Mouse (Mus musculus) midbrain, embryonic 12.5 days (tissue): Measurements from ENCODE around the gene Traf3ip3. TPM values are rescaled to one million over a fixed set of nuclear protein-coding genes. Genes with fewer than 3 reads are reported as not detected.

Experiments
- ATAC-seq: fragments of 200-750 bp; cut with Nextera tagmentation; 2 replicates; pipeline ENCODE4 v1.8.0; 2017; ENCODE audit warnings: low read depth, moderate TSS enrichment, moderate library complexity; ENCODE audit not compliant: low FRiP score
- H3K27ac ChIP-seq: fragments of 300-500 bp; sonication (generic); replicated peaks from 2 replicates; pipeline ENCODE4 v1.5.1; 2016; ENCODE audit warnings: mild to moderate bottlenecking
- H3K27me3 ChIP-seq: fragments of 300-500 bp; sonication (generic); 2 replicates; pipeline ENCODE4 v1.6.1; 2016; ENCODE audit warnings: mild to moderate bottlenecking
- H3K36me3 ChIP-seq: fragments of 300-500 bp; sonication (generic); 2 replicates; pipeline ENCODE4 v1.6.1; 2016
- H3K4me1 ChIP-seq: fragments of 300-500 bp; sonication (generic); 2 replicates; pipeline ENCODE4 v1.6.1; 2016
- H3K4me2 ChIP-seq: fragments of 300-500 bp; sonication (generic); replicated peaks from 2 replicates; pipeline ENCODE4 v1.6.1; 2016; ENCODE audit warnings: mild to moderate bottlenecking, moderate library complexity
- H3K4me3 ChIP-seq: fragments of 300-500 bp; sonication (generic); 2 replicates; pipeline ENCODE4 v1.5.1; 2016; ENCODE audit warnings: mild to moderate bottlenecking
- H3K9ac ChIP-seq: fragments of 300-500 bp; sonication (generic); replicated peaks from 2 replicates; pipeline ENCODE4 v1.6.1; 2016; ENCODE audit warnings: mild to moderate bottlenecking, moderate library complexity
- H3K9me3 ChIP-seq: fragments of 300-500 bp; sonication (generic); 2 replicates; pipeline ENCODE4 v1.6.1; 2016; ENCODE audit warnings: mild to moderate bottlenecking
- WGBS: fragments of 180-500 bp; shearing (Covaris S2); methylation state at CpG from one replicate; pipeline ENCODE4 v1.1.7; 2016; 5-methylcytosine and 5-hydroxymethylcytosine counted together
- polyA plus RNA-seq: library from polyadenylated mRNA; unstranded; fragments of >200 nt; fragmentation: Nextera tagmentation; extraction: Ambion mirVana; gene quantifications from 2 replicates; pipeline ENCODE4 v1.2.1, GENCODE M21; 2016

Gene Traf3ip3
- polyA plus RNA-seq, 1 experiment from 2014 or later: 2.1 TPM

GRCm38 (mm10) chr1:193181104-193181503, 20.4 kb downstream of the Traf3ip3 start:
- WGBS: 81% methylated on average over 3 of the region's 3 CpGs
- no peak for ATAC-seq
- H3K27ac ChIP-seq: no peak overlapping the region
- no peaks in the 10 kb centered on the region for H3K36me3 ChIP-seq
- H3K9ac ChIP-seq: no peak overlapping the region
- H3K4me1 ChIP-seq: peaks cover 5% of the 10 kb centered on the region; the same call in 1 of the 2 replicates
- H3K4me2 ChIP-seq: no peak overlapping the region
- H3K4me3 ChIP-seq: no peak overlapping the region
- 0 out of 2 replicates have a peak, but pooled peaks cover 3% of the 10 kb centered on the region for H3K27me3 ChIP-seq
- no peaks in the 10 kb centered on the region for H3K9me3 ChIP-seq

- no peaks in the 10 kb centered on the region for H3K36me3 ChIP-seq
- no peaks in the 10 kb centered on the region for H3K27me3 ChIP-seq
- H3K9me3 ChIP-seq: no peaks in the 10 kb centered on the region
- no peak for ATAC-seq
- peaks cover 23% of the 10 kb centered on the region for H3K4me1 ChIP-seq
- peak overlapping the region; percentile 72 for H3K4me3 ChIP-seq
- peak overlapping the region; percentile 60 for H3K9ac ChIP-seq
- WGBS: 92% methylated on average over 13 of the region's 13 CpGs
- peak overlapping the region; percentile 65 for H3K4me2 ChIP-seq
- no peak overlapping the region for H3K27ac ChIP-seq
Measured at GRCm38 (mm10) chr1:193174143-193174733, 27.3 kb downstream of the Traf3ip3 start.

- H3K27ac ChIP-seq: peak overlapping the region; percentile 74
- H3K4me2 ChIP-seq: peak overlapping the region; percentile 65
- no peaks in the 10 kb centered on the region for H3K27me3 ChIP-seq
- H3K36me3 ChIP-seq: no peaks in the 10 kb centered on the region
- ATAC-seq: no peak
- peak overlapping the region; percentile 60 for H3K9ac ChIP-seq
- H3K4me3 ChIP-seq: peak overlapping the region; percentile 72
- WGBS: 20% methylated on average over 9 of the region's 9 CpGs
- peaks cover 23% of the 10 kb centered on the region for H3K4me1 ChIP-seq
- no peaks in the 10 kb centered on the region for H3K9me3 ChIP-seq
Measured at GRCm38 (mm10) chr1:193173810-193174129, 27.7 kb downstream of the Traf3ip3 start.

- Histone ChIP-seq H3K9ac (peak overlapping the region; percentile 82), H3K27me3 (no peaks in the 10 kb centered on the region), H3K36me3 (no peaks in the 10 kb centered on the region), H3K4me3 (peak overlapping the region; percentile 72), H3K4me2 (peak overlapping the region; percentile 73), H3K4me1 (peaks cover 22% of the 10 kb centered on the region), H3K9me3 (no peaks in the 10 kb centered on the region), H3K27ac (peak overlapping the region; percentile 74)
- WGBS: under 1% methylated on average over 48 of the region's 48 CpGs
- ATAC-seq: peak; percentile 99
Measured at GRCm38 (mm10) chr1:193172991-193173809, 28.3 kb downstream of the Traf3ip3 start.

GRCm38 (mm10) chr1:193169856-193170255, 31.6 kb downstream of the Traf3ip3 start:
- Histone ChIP-seq H3K27ac (no peak overlapping the region), H3K9me3 (no peaks in the 10 kb centered on the region), H3K4me3 (no peak overlapping the region), H3K4me2 (no peak overlapping the region), H3K9ac (no peak overlapping the region), H3K36me3 (no peaks in the 10 kb centered on the region), H3K27me3 (0 out of 2 replicates have a peak, but pooled peaks cover 3% of the 10 kb centered on the region), H3K4me1 (peaks cover 17% of the 10 kb centered on the region)
- 84% methylated on average over 2 of the region's 2 CpGs for WGBS
- no peak for ATAC-seq

GRCm38 (mm10) chr1:193169228-193169627, 32.3 kb downstream of the Traf3ip3 start:
- no peaks in the 10 kb centered on the region for H3K9me3 ChIP-seq
- H3K36me3 ChIP-seq: no peaks in the 10 kb centered on the region
- WGBS: 93% methylated on average over 7 of the region's 7 CpGs
- H3K27ac ChIP-seq: no peak overlapping the region
- H3K27me3 ChIP-seq: 0 out of 2 replicates have a peak, but pooled peaks cover 3% of the 10 kb centered on the region
- H3K4me2 ChIP-seq: no peak overlapping the region
- ATAC-seq: no peak
- H3K4me1 ChIP-seq: peaks cover 14% of the 10 kb centered on the region
- H3K9ac ChIP-seq: no peak overlapping the region
- no peak overlapping the region for H3K4me3 ChIP-seq

- Histone ChIP-seq H3K4me1 (peaks cover 9% of the 10 kb centered on the region), H3K9me3 (no peaks in the 10 kb centered on the region), H3K4me2 (no peak within 1 kb of the TSS), H3K9ac (no peak within 1 kb of the TSS), H3K36me3 (no peaks in the 10 kb centered on the region), H3K27ac (no peak within 1 kb of the TSS), H3K27me3 (0 out of 2 replicates have a peak, but pooled peaks cover 3% of the 10 kb centered on the region), H3K4me3 (no peak within 1 kb of the TSS)
- no peak for ATAC-seq
- WGBS: 96% methylated on average over 3 of the region's 3 CpGs
Measured at GRCm38 (mm10) chr1:193167746-193168145, 33.8 kb downstream of the Traf3ip3 start, which contains the start of gene A130010J15Rik. Gene A130010J15Rik (plus strand): TSS chr1:193168046.

GRCm38 (mm10) chr1:193160317-193161032, 41.0 kb downstream of the Traf3ip3 start:
- Histone ChIP-seq H3K27ac (no peak overlapping the region), H3K4me1 (peaks cover 9% of the 10 kb centered on the region; the same call in 1 of the 2 replicates), H3K27me3 (peaks cover 8% of the 10 kb centered on the region), H3K9ac (no peak overlapping the region), H3K9me3 (no peaks in the 10 kb centered on the region), H3K4me3 (peak overlapping the region; percentile 20; the same call in 1 of the 2 replicates), H3K36me3 (no peaks in the 10 kb centered on the region), H3K4me2 (peak overlapping the region; percentile 46)
- 18% methylated on average over 18 of the region's 18 CpGs for WGBS
- ATAC-seq: peak; percentile 60

GRCm38 (mm10) chr1:193159613-193160012, 41.9 kb downstream of the Traf3ip3 start:
- Histone ChIP-seq H3K27me3 (peaks cover 16% of the 10 kb centered on the region), H3K36me3 (no peaks in the 10 kb centered on the region), H3K9me3 (no peaks in the 10 kb centered on the region), H3K4me3 (no peak overlapping the region), H3K27ac (no peak overlapping the region), H3K4me2 (no peak overlapping the region), H3K9ac (no peak overlapping the region), H3K4me1 (peaks cover 9% of the 10 kb centered on the region; the same call in 1 of the 2 replicates)
- ATAC-seq: no peak
- WGBS: 68% methylated on average over 1 of the region's 1 CpGs

- Histone ChIP-seq H3K4me2 (no peak overlapping the region), H3K4me3 (no peak overlapping the region), H3K27me3 (peaks cover 21% of the 10 kb centered on the region), H3K27ac (no peak overlapping the region), H3K36me3 (no peaks in the 10 kb centered on the region), H3K9ac (no peak overlapping the region), H3K4me1 (peaks cover 9% of the 10 kb centered on the region; the same call in 1 of the 2 replicates), H3K9me3 (no peaks in the 10 kb centered on the region)
- no peak for ATAC-seq
- WGBS: 75% methylated on average over 3 of the region's 3 CpGs
Measured at GRCm38 (mm10) chr1:193159163-193159562, 42.3 kb downstream of the Traf3ip3 start.

GRCm38 (mm10) chr1:193157111-193157492, 44.4 kb downstream of the Traf3ip3 start:
- Histone ChIP-seq H3K9ac (no peak overlapping the region), H3K27ac (no peak overlapping the region), H3K9me3 (no peaks in the 10 kb centered on the region), H3K36me3 (no peaks in the 10 kb centered on the region), H3K4me2 (no peak overlapping the region), H3K27me3 (peaks cover 41% of the 10 kb centered on the region), H3K4me3 (no peak overlapping the region), H3K4me1 (peaks cover 20% of the 10 kb centered on the region)
- WGBS: 70% methylated on average over 8 of the region's 8 CpGs
- ATAC-seq: no peak
